Mouse (Mus musculus) midbrain, embryonic 14.5 days (tissue): ENCODE results near the gene Mif4gd. TPM values are rescaled to one million over a fixed set of nuclear protein-coding genes. Genes with fewer than 3 reads are reported as not detected.
"Not testable (repeated sequence)": the region's sequence is repeated elsewhere in the genome, so short reads cannot be mapped to it uniquely, and the experiment has no call there.

Experiments
- ATAC-seq: fragments of 200-750 bp; cut with Nextera tagmentation; 2 replicates; pipeline ENCODE4 v1.8.0; 2017; ENCODE audit warnings: moderate number of reproducible peaks, moderate library complexity; ENCODE audit not compliant: low FRiP score, low TSS enrichment
- DNase-seq: peaks from one replicate; pipeline ENCODE4 v3.0.0-alpha.2; 2015
- H3K27ac ChIP-seq: fragments of 300-500 bp; sonication (generic); replicated peaks from 2 replicates; pipeline ENCODE4 v1.5.1; 2014; ENCODE audit warnings: mild to moderate bottlenecking, low read depth, low read length, moderate library complexity
- H3K27me3 ChIP-seq: fragments of 300-500 bp; sonication (generic); 2 replicates; pipeline ENCODE4 v1.6.1; 2014; ENCODE audit warnings: low read length, control low read depth, mixed read lengths; ENCODE audit not compliant: control insufficient read depth, insufficient read depth
- H3K36me3 ChIP-seq: fragments of 300-500 bp; sonication (generic); 2 replicates; pipeline ENCODE4 v1.6.1; 2014; ENCODE audit warnings: low read length, control low read depth; ENCODE audit not compliant: control insufficient read depth, insufficient read depth
- H3K4me1 ChIP-seq: fragments of 300-500 bp; sonication (generic); 2 replicates; pipeline ENCODE4 v1.6.1; 2014; ENCODE audit warnings: mild to moderate bottlenecking, antibody characterized with exemption, low read length, control low read depth; ENCODE audit not compliant: control insufficient read depth, insufficient read depth
- H3K4me2 ChIP-seq: fragments of 300-500 bp; sonication (generic); 2 replicates; pipeline ENCODE4 v1.6.1; 2014; ENCODE audit warnings: mild to moderate bottlenecking, low read length, moderate library complexity
- H3K4me3 ChIP-seq: fragments of 300-500 bp; sonication (generic); replicated peaks from 2 replicates; pipeline ENCODE4 v1.5.1; 2014; ENCODE audit warnings: low read depth, low read length
- H3K9ac ChIP-seq: fragments of 300-500 bp; sonication (generic); replicated peaks from 2 replicates; pipeline ENCODE4 v1.6.1; 2014; ENCODE audit warnings: mild to moderate bottlenecking, low read length, moderate library complexity
- H3K9me3 ChIP-seq: fragments of 300-500 bp; sonication (generic); 2 replicates; pipeline ENCODE4 v1.6.1; 2016; ENCODE audit warnings: low read length, control low read depth, mixed read lengths; ENCODE audit not compliant: control insufficient read depth
- WGBS: fragments of 180-500 bp; shearing (Covaris S2); extraction: QIAGEN DNeasy Blood & Tissue Kit; methylation state at CpG from one replicate; pipeline ENCODE4 v1.1.7; 2014; 5-methylcytosine and 5-hydroxymethylcytosine counted together
- polyA plus RNA-seq: library from polyadenylated mRNA; unstranded; fragments of >200 nt; fragmentation: Nextera tagmentation; extraction: Ambion mirVana; gene quantifications from 2 replicates; pipeline ENCODE4 v1.2.1, GENCODE M21; 2014

Gene Mif4gd
- polyA plus RNA-seq, 1 experiment from 2014 or later = 11.4 TPM

DNA sequence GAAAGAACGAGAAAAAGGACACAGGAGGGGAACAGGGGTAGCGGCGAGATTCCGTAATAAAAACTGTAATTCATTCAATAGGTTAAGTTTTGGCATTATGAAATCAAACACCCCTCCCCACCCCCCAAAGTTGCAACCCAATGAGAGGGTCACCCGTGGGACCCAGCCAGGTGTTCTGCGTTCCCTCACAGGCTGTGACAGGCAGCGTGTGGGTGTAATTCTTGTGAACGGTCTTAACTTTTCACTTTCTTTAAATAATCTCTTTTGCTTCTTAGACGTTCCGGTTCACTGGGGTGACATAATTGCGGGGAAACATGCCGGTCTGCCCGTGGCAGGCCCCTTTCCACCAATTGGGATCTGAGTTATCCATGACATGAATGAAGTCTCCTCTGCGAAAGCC lies 32.7 kb upstream of the Mif4gd start:
- H3K27me3 ChIP-seq, H3K4me3 ChIP-seq, H3K9me3 ChIP-seq, H3K4me1 ChIP-seq, DNase-seq, H3K4me2 ChIP-seq, H3K27ac ChIP-seq, ATAC-seq, H3K9ac ChIP-seq: not testable (repeated sequence)
- WGBS = 81% methylated on average over 14 of the region's 14 CpGs
- H3K36me3 ChIP-seq = peaks cover 38% of the 10 kb centered on the region

- DNase-seq (no peak), ATAC-seq (no peak)
- no peak overlapping the region for H3K27ac ChIP-seq
- 96% methylated on average over 13 of the region's 13 CpGs for WGBS
- no peak overlapping the region for H3K4me3 ChIP-seq
- no peak overlapping the region for H3K4me2 ChIP-seq
- H3K4me1 ChIP-seq = no peaks in the 10 kb centered on the region
- no peaks in the 10 kb centered on the region for H3K27me3 ChIP-seq
- no peaks in the 10 kb centered on the region for H3K9me3 ChIP-seq
- H3K9ac ChIP-seq = no peak overlapping the region
- peaks cover 38% of the 10 kb centered on the region for H3K36me3 ChIP-seq
Observed at GRCm38 (mm10) chr11:115644308-115644707, 31.5 kb upstream of the Mif4gd start.

- peaks cover 38% of the 10 kb centered on the region for H3K36me3 ChIP-seq
- ATAC-seq (no peak), DNase-seq (no peak)
- no peak overlapping the region for H3K4me3 ChIP-seq
- H3K27me3 ChIP-seq = no peaks in the 10 kb centered on the region
- no peak overlapping the region for H3K27ac ChIP-seq
- no peak overlapping the region for H3K9ac ChIP-seq
- no peaks in the 10 kb centered on the region for H3K4me1 ChIP-seq
- WGBS = 78% methylated on average over 10 of the region's 10 CpGs
- H3K9me3 ChIP-seq = no peaks in the 10 kb centered on the region
- H3K4me2 ChIP-seq = no peak overlapping the region
Observed at GRCm38 (mm10) chr11:115643265-115643664, 30.5 kb upstream of the Mif4gd start.

- H3K4me3 ChIP-seq = no peak overlapping the region
- no peaks in the 10 kb centered on the region for H3K9me3 ChIP-seq
- no peaks in the 10 kb centered on the region for H3K4me1 ChIP-seq
- DNase-seq = no peak
- no peak overlapping the region for H3K4me2 ChIP-seq
- H3K27me3 ChIP-seq = no peaks in the 10 kb centered on the region
- WGBS = 94% methylated on average over 2 of the region's 2 CpGs
- ATAC-seq = no peak
- no peak overlapping the region for H3K9ac ChIP-seq
- H3K36me3 ChIP-seq = peaks cover 33% of the 10 kb centered on the region
- no peak overlapping the region for H3K27ac ChIP-seq
Observed at GRCm38 (mm10) chr11:115642705-115643104, 29.9 kb upstream of the Mif4gd start.

- Histone ChIP-seq H3K4me2 (no peak overlapping the region), H3K9ac (no peak overlapping the region), H3K4me1 (no peaks in the 10 kb centered on the region), H3K36me3 (peaks cover 25% of the 10 kb centered on the region), H3K27me3 (no peaks in the 10 kb centered on the region), H3K27ac (no peak overlapping the region), H3K9me3 (no peaks in the 10 kb centered on the region), H3K4me3 (no peak overlapping the region)
- ATAC-seq (no peak), DNase-seq (no peak)
- 89% methylated on average over 4 of the region's 4 CpGs for WGBS
Observed at GRCm38 (mm10) chr11:115641664-115642036, 28.9 kb upstream of the Mif4gd start.

DNA sequence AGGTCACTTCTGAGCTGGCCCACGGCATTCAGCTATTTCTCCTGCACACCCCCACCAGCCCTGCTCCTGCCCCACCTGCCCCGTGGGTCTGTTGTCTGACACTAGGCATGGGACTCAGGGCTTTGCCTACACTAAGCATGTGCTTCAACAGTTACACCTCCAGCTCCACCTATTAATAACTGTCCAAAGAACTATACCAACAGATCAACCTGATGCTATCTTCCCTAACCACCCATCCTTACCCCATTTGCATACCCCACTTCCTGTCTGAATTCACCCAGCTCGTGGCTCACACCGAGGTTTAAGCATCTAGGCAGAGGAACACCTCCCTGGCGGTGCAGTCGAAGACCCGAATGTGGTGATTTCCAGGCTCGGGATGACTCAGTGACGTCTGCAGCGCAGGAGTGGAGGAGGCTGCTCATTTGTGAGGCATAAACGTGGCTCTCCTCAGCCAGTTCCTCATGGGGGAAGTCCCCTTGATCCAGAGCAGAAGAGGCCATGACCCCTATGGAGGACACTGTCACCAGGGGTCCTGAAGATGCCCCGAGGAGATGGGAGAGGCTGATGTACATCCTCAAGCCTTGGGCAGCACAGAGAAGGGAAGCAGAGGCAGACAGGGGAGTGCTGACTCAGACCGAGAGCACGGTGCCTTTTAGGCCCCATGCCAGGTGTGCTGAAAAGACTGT lies 28.4 kb upstream of the Mif4gd start:
- DNase-seq (no peak), ATAC-seq (no peak)
- H3K9me3 ChIP-seq = no peaks in the 10 kb centered on the region
- H3K4me1 ChIP-seq = no peaks in the 10 kb centered on the region
- H3K4me2 ChIP-seq = no peak overlapping the region
- peaks cover 22% of the 10 kb centered on the region for H3K36me3 ChIP-seq
- H3K4me3 ChIP-seq = no peak overlapping the region
- 65% methylated on average over 14 of the region's 14 CpGs for WGBS
- no peak overlapping the region for H3K9ac ChIP-seq
- no peaks in the 10 kb centered on the region for H3K27me3 ChIP-seq
- no peak overlapping the region for H3K27ac ChIP-seq

DNA sequence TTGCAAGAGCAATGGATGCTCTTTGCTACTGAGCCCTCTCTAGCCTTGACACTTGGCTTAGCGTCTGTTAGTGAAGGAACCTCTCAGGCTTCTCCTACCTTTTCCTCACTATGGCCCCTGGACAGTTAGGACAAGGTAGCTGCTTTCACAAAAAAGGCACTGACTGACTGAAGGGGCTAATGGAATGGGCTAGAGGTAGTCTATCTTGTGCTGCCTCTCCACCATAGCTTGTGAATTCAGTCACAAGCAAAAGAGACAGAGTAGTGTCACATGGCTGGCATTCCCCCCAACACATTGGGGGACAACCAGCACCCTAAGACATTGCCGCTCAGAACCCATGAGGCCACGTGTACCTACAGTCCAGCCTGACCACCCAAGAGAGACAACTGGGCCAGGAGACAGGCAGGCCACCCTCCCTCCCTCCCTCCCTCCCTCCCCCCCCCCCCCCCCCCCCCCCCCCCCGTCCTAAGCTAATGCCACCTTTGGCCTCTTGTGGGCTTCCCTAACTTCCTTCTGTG lies 27.6 kb upstream of the Mif4gd start:
- H3K4me3 ChIP-seq = no peak overlapping the region
- H3K36me3 ChIP-seq = peaks cover 18% of the 10 kb centered on the region
- H3K9ac ChIP-seq = no peak overlapping the region
- ATAC-seq (no peak), DNase-seq (no peak)
- no peak overlapping the region for H3K27ac ChIP-seq
- H3K27me3 ChIP-seq = no peaks in the 10 kb centered on the region
- no peaks in the 10 kb centered on the region for H3K9me3 ChIP-seq
- H3K4me1 ChIP-seq = no peaks in the 10 kb centered on the region
- 84% methylated on average over 3 of the region's 4 CpGs for WGBS
- no peak overlapping the region for H3K4me2 ChIP-seq

DNA sequence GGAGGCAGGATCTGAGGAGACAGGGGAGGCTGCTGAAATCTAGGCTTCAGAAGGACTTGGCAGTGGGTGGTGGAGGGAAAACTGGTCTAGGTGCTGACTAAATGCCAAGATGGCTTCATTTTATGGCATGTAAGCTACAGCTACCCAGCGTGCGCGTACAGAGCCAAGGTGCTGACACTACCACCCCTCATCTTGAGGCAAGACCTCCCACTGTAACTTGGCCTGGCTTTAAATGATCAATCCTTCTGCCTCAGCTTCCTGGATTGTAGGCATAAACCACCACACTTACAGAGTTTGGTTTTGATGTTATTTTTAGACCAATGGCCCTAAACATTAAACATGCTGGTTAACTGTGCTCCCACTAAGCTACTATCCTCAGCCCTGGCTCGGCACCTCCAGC lies 26.8 kb upstream of the Mif4gd start:
- ATAC-seq (no peak), DNase-seq (no peak)
- Histone ChIP-seq H3K4me1 (no peaks in the 10 kb centered on the region), H3K4me2 (no peak overlapping the region), H3K27me3 (no peaks in the 10 kb centered on the region), H3K27ac (no peak overlapping the region), H3K9me3 (no peaks in the 10 kb centered on the region), H3K4me3 (no peak overlapping the region), H3K9ac (no peak overlapping the region), H3K36me3 (peaks cover 14% of the 10 kb centered on the region; the same call in 1 of the 2 replicates)
- 93% methylated on average over 4 of the region's 4 CpGs for WGBS
